Mouse (Mus musculus): ENCODE measurements around the gene Nfib.

The Nfib gene

GRCm38 (mm10) chr4:82456323-82456713 is 249.2 kb downstream of the Nfib start:
- DNase-seq, result no peak

GRCm38 (mm10) chr4:82455617-82456322 is 249.8 kb downstream of the Nfib start:
- no peak for DNase-seq

- DNase-seq, result peak in 1 of 2 experiments; percentile 36
Observed at GRCm38 (mm10) chr4:82454989-82455388, 250.6 kb downstream of the Nfib start.

- no peak for DNase-seq
Observed at GRCm38 (mm10) chr4:82453341-82453740, 252.2 kb downstream of the Nfib start.

- DNase-seq, result no peak
Observed at GRCm38 (mm10) chr4:82452905-82453304, 252.6 kb downstream of the Nfib start.

GRCm38 (mm10) chr4:82447061-82447671 is 258.4 kb downstream of the Nfib start:
- peak; percentile 92 to 94 for DNase-seq

GRCm38 (mm10) chr4:82444078-82444477 is 261.5 kb downstream of the Nfib start:
- no peak for DNase-seq

- no peak for DNase-seq
Observed at GRCm38 (mm10) chr4:82443441-82443840, 262.1 kb downstream of the Nfib start.

GRCm38 (mm10) chr4:82443003-82443402 is 262.5 kb downstream of the Nfib start:
- no peak for DNase-seq

GRCm38 (mm10) chr4:82440606-82441005 is 264.9 kb downstream of the Nfib start:
- DNase-seq, result no peak

- DNase-seq, result no peak
Observed at GRCm38 (mm10) chr4:82439813-82440212, 265.7 kb downstream of the Nfib start.

GRCm38 (mm10) chr4:82438631-82439030 is 266.9 kb downstream of the Nfib start:
- DNase-seq, result no peak

- DNase-seq, result peak in 1 of 2 experiments; percentile 33
Observed at GRCm38 (mm10) chr4:82437533-82438318, 267.8 kb downstream of the Nfib start.

- DNase-seq, result no peak
Observed at GRCm38 (mm10) chr4:82436656-82437055, 268.9 kb downstream of the Nfib start.

GRCm38 (mm10) chr4:82435716-82436115 is 269.8 kb downstream of the Nfib start:
- no peak for DNase-seq

- no peak for DNase-seq
Observed at GRCm38 (mm10) chr4:82433926-82434705, 271.4 kb downstream of the Nfib start.

GRCm38 (mm10) chr4:82431831-82432230 is 273.7 kb downstream of the Nfib start:
- no peak for DNase-seq

GRCm38 (mm10) chr4:82430802-82431201 is 274.7 kb downstream of the Nfib start:
- DNase-seq, result no peak

- DNase-seq, result no peak
Observed at GRCm38 (mm10) chr4:82426224-82426623, 279.3 kb downstream of the Nfib start.

- DNase-seq, result peak; percentile 49 to 71
Observed at GRCm38 (mm10) chr4:82418241-82418640, 287.3 kb downstream of the Nfib start.

GRCm38 (mm10) chr4:82415817-82416216 is 289.7 kb downstream of the Nfib start:
- peak; percentile 62 to 73 for DNase-seq

GRCm38 (mm10) chr4:82412651-82413050 is 292.9 kb downstream of the Nfib start:
- no peak for DNase-seq

- DNase-seq, result no peak
Observed at GRCm38 (mm10) chr4:82411965-82412364, 293.6 kb downstream of the Nfib start.
